Mouse (Mus musculus) small intestine, adult 2 months (tissue): Measurements from ENCODE around the gene Smug1. TPM values are rescaled to one million over a fixed set of nuclear protein-coding genes. Genes with fewer than 3 reads are reported as not detected.

Source experiments
- H3K27ac ChIP-seq: fragments of 200-500 bp; 2 replicates; pipeline ENCODE4 v1.5.1; 2012; ENCODE audit warnings: low read depth, low read length, control low read depth, inconsistent platforms; ENCODE audit not compliant: insufficient read depth
- H3K27me3 ChIP-seq: fragments of 200-500 bp; 2 replicates; pipeline ENCODE4 v1.6.1; 2012; ENCODE audit warnings: mild to moderate bottlenecking, moderate library complexity, low read length, inconsistent platforms; ENCODE audit not compliant: control insufficient read depth, insufficient read depth
- H3K36me3 ChIP-seq: fragments of 200-500 bp; 2 replicates; pipeline ENCODE4 v1.6.1; 2012; ENCODE audit warnings: mild to moderate bottlenecking, low read length, control low read depth, inconsistent platforms; ENCODE audit not compliant: control insufficient read depth, insufficient read depth
- H3K4me1 ChIP-seq: fragments of 200-500 bp; 2 replicates; pipeline ENCODE4 v1.6.1; 2012; ENCODE audit warnings: low read length, inconsistent platforms, mixed read lengths; ENCODE audit not compliant: control insufficient read depth, insufficient read depth, insufficient read length
- H3K4me3 ChIP-seq: fragments of 200-500 bp; 2 replicates; pipeline ENCODE4 v1.5.1; 2012; ENCODE audit warnings: low read depth, mild to moderate bottlenecking, control low read depth, inconsistent platforms, low read length, moderate library complexity
- CTCF ChIP-seq: fragments of 200-500 bp; IDR thresholded peaks from 2 replicates; pipeline ENCODE4 v1.5.1; 2012; ENCODE audit warnings: low read depth, mild to moderate bottlenecking, control low read depth, inconsistent platforms, low read length, moderate library complexity, mixed read lengths; ENCODE audit not compliant: insufficient replicate concordance, insufficient read length; ENCODE audit errors: extremely low read depth
- POLR2A ChIP-seq: fragments of 200-500 bp; IDR thresholded peaks from 2 replicates; pipeline ENCODE4 v1.6.1; 2012; ENCODE audit warnings: low read depth, mild to moderate bottlenecking, control low read depth, inconsistent platforms, low read length, moderate library complexity
- WGBS: fragments of 180-500 bp; shearing (Covaris S2); methylation state at CpG from one replicate; pipeline ENCODE4 v1.1.7; 2018; 5-methylcytosine and 5-hydroxymethylcytosine counted together
- polyA plus RNA-seq: library from polyadenylated mRNA; depleted of rRNA; stranded (reverse); fragments of >200 nt; gene quantifications from 2 replicates; pipeline ENCODE4 v1.2.3, GENCODE M21; 2012

Smug1 gene
- polyA plus RNA-seq, 1 experiment, result 9.8 TPM

- H3K4me1 ChIP-seq, result 0 out of 2 replicates have a peak, but pooled peaks cover 3% of the 10 kb centered on the region
- H3K27ac ChIP-seq, result no peak overlapping the region
- no peaks in the 10 kb centered on the region for H3K36me3 ChIP-seq
- no peak overlapping the region for H3K4me3 ChIP-seq
- 39% methylated on average over 3 of the region's 3 CpGs for WGBS
- peaks cover 29% of the 10 kb centered on the region for H3K27me3 ChIP-seq
- no peak for TF ChIP-seq POLR2A
- TF ChIP-seq CTCF, result no peak
Observed at GRCm38 (mm10) chr15:103144176-103144575, 22.7 kb downstream of the Smug1 start.

- H3K27me3 ChIP-seq, result peaks cover 8% of the 10 kb centered on the region; the same call in 1 of the 2 replicates
- no peak overlapping the region for H3K27ac ChIP-seq
- H3K4me3 ChIP-seq, result no peak overlapping the region
- TF ChIP-seq CTCF (no peak), POLR2A (no peak)
- no peaks in the 10 kb centered on the region for H3K36me3 ChIP-seq
- 35% methylated on average over 13 of the region's 13 CpGs for WGBS
- H3K4me1 ChIP-seq, result no peaks in the 10 kb centered on the region
Observed at GRCm38 (mm10) chr15:103135431-103135947, 31.4 kb downstream of the Smug1 start.

GRCm38 (mm10) chr15:103134277-103135086, 32.4 kb downstream of the Smug1 start:
- H3K27me3 ChIP-seq, result peaks cover 8% of the 10 kb centered on the region; the same call in 1 of the 2 replicates
- TF ChIP-seq POLR2A (no peak), CTCF (no peak)
- H3K36me3 ChIP-seq, result no peaks in the 10 kb centered on the region
- 26% methylated on average over 5 of the region's 5 CpGs for WGBS
- no peaks in the 10 kb centered on the region for H3K4me1 ChIP-seq
- no peak overlapping the region for H3K27ac ChIP-seq
- H3K4me3 ChIP-seq, result no peak overlapping the region

GRCm38 (mm10) chr15:103133761-103134160, 33.1 kb downstream of the Smug1 start:
- Histone ChIP-seq H3K27ac (no peak overlapping the region), H3K36me3 (no peaks in the 10 kb centered on the region), H3K4me3 (no peak overlapping the region), H3K4me1 (no peaks in the 10 kb centered on the region), H3K27me3 (peaks cover 5% of the 10 kb centered on the region; the same call in 1 of the 2 replicates)
- 42% methylated on average over 4 of the region's 4 CpGs for WGBS
- TF ChIP-seq POLR2A, result no peak
- TF ChIP-seq CTCF, result no peak

- no peaks in the 10 kb centered on the region for H3K4me1 ChIP-seq
- no peaks in the 10 kb centered on the region for H3K36me3 ChIP-seq
- TF ChIP-seq POLR2A (no peak), CTCF (peak; percentile 46; the same call in 1 of the 2 replicates)
- H3K27me3 ChIP-seq, result no peaks in the 10 kb centered on the region; the same call in 1 of the 2 replicates
- no peak overlapping the region for H3K4me3 ChIP-seq
- WGBS, result 74% methylated on average over 1 of the region's 1 CpGs
- H3K27ac ChIP-seq, result no peak overlapping the region
Observed at GRCm38 (mm10) chr15:103130729-103131128, 36.2 kb downstream of the Smug1 start.

- no peak for TF ChIP-seq POLR2A
- no peak for TF ChIP-seq CTCF
- 58% methylated on average over 6 of the region's 6 CpGs for WGBS
- H3K27ac ChIP-seq, result no peak overlapping the region
- H3K36me3 ChIP-seq, result no peaks in the 10 kb centered on the region
- H3K4me3 ChIP-seq, result no peak overlapping the region
- no peaks in the 10 kb centered on the region; the same call in 1 of the 2 replicates for H3K27me3 ChIP-seq
- H3K4me1 ChIP-seq, result no peaks in the 10 kb centered on the region
Observed at GRCm38 (mm10) chr15:103129289-103129688, 37.6 kb downstream of the Smug1 start.
